Mouse (Mus musculus) thymus, adult 2 months (tissue): ENCODE measurements around the gene Gtpbp2. TPM values are rescaled to one million over a fixed set of nuclear protein-coding genes. Genes with fewer than 3 reads are reported as not detected.

ENCODE experiments used
- DNase-seq: peaks from one replicate; pipeline ENCODE4 v3.0.0; 2021
- H3K27ac ChIP-seq: fragments of 200-500 bp; 2 replicates; pipeline ENCODE4 v1.5.1; 2012; ENCODE audit warnings: low read length, control low read depth; ENCODE audit not compliant: control insufficient read depth, insufficient read depth
- H3K27me3 ChIP-seq: fragments of 200-500 bp; 2 replicates; pipeline ENCODE4 v1.6.1; 2012; ENCODE audit warnings: mild to moderate bottlenecking, low read length, moderate library complexity, mixed read lengths; ENCODE audit not compliant: control insufficient read depth, insufficient read depth
- H3K36me3 ChIP-seq: fragments of 200-500 bp; 2 replicates; pipeline ENCODE4 v1.6.1; 2012; ENCODE audit warnings: mild to moderate bottlenecking, low read length, moderate library complexity; ENCODE audit not compliant: control insufficient read depth, insufficient read depth
- H3K4me1 ChIP-seq: fragments of 200-500 bp; replicated peaks from 2 replicates; pipeline ENCODE4 v1.6.1; 2012; ENCODE audit warnings: low read length; ENCODE audit not compliant: control insufficient read depth, insufficient read depth
- H3K4me3 ChIP-seq: fragments of 200-500 bp; 2 replicates; pipeline ENCODE4 v1.5.1; 2012; ENCODE audit warnings: mild to moderate bottlenecking, low read length, control low read depth, moderate library complexity; ENCODE audit not compliant: control insufficient read depth, insufficient read depth
- CTCF ChIP-seq: fragments of 200-500 bp; IDR thresholded peaks from 2 replicates; pipeline ENCODE4 v1.5.1; 2012; ENCODE audit warnings: mild to moderate bottlenecking, control low read depth, low read length, moderate library complexity, borderline replicate concordance; ENCODE audit not compliant: control insufficient read depth, poor library complexity, insufficient read depth; ENCODE audit errors: extremely low read depth
- POLR2A ChIP-seq: fragments of 200-500 bp; IDR thresholded peaks from 2 replicates; pipeline ENCODE4 v1.6.1; 2012; ENCODE audit warnings: mild to moderate bottlenecking, low read length, control low read depth, moderate library complexity; ENCODE audit not compliant: control insufficient read depth, poor library complexity, insufficient read depth; ENCODE audit errors: extremely low read depth
- WGBS: fragments of 180-500 bp; shearing (Covaris S2); methylation state at CpG from one replicate; pipeline ENCODE4 v1.1.7; 2018; 5-methylcytosine and 5-hydroxymethylcytosine counted together
- polyA plus RNA-seq: library from polyadenylated mRNA; depleted of rRNA; stranded (reverse); fragments of >200 nt; gene quantifications from 2 replicates; pipeline ENCODE4 v1.2.3, GENCODE M21; 2012

Gene Gtpbp2
- polyA plus RNA-seq, 1 experiment, result 339 TPM

DNA sequence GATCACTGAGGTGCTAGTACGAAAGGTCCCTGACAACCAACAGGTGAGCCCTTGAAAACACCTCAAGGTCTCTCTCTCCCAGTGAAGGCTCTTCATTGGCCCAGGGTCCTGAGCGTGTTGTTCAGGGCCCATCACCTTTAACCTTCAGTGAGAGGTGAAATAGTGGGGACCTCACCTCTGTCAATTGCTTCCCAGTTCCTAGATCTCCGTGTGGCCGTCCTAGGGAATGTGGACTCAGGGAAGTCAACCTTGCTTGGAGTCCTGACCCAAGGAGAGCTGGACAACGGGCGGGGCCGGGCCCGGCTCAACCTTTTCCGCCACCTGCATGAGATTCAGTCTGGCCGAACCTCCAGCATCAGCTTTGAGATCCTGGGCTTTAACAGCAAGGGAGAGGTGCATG is 4.0 kb downstream of the Gtpbp2 start:
- no peak for DNase-seq
- no peak for TF ChIP-seq CTCF
- TF ChIP-seq POLR2A, result no peak
- Histone ChIP-seq H3K27ac (no peak overlapping the region), H3K4me3 (no peak overlapping the region), H3K27me3 (no peaks in the 10 kb centered on the region), H3K4me1 (peaks cover 24% of the 10 kb centered on the region), H3K36me3 (peaks cover 36% of the 10 kb centered on the region)
- WGBS, result 97% methylated on average over 10 of the region's 10 CpGs

DNA sequence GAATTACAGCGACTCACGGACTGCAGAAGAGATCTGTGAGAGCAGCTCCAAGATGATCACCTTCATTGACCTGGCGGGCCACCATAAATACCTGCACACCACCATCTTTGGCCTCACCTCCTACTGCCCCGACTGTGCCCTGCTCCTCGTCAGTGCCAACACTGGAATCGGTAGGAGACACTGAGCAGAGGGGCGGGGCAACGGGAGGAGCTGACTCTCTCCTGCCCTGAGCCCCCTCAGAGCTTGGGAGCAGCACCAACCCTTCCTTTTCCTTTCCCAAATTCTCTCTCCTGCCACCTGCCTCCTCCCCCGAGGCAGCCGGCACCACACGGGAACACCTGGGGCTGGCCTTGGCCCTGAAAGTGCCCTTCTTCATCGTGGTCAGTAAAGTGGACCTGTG is 4.6 kb downstream of the Gtpbp2 start:
- Histone ChIP-seq H3K27ac (no peak overlapping the region), H3K36me3 (peaks cover 36% of the 10 kb centered on the region), H3K4me3 (no peak overlapping the region), H3K4me1 (peaks cover 22% of the 10 kb centered on the region), H3K27me3 (no peaks in the 10 kb centered on the region)
- WGBS, result 95% methylated on average over 12 of the region's 12 CpGs
- no peak for TF ChIP-seq POLR2A
- TF ChIP-seq CTCF, result no peak
- DNase-seq, result no peak

DNA sequence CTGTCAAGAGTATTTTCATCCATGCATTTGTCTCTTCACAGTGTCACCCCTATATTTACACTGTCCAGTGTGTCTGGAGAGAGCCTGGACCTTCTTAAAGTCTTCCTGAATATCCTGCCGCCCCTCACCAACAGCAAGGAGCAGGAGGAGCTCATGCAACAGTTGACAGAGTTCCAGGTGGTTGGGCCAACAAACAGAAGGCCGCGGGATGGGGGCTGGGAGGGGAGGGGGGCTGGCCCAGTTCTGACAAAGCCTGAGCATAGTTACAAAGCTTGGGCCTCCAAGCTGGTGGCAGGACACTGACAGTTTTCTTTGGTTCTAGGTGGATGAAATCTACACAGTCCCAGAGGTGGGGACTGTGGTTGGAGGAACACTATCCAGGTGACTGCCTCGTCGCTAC is 5.4 kb downstream of the Gtpbp2 start:
- peaks cover 22% of the 10 kb centered on the region for H3K4me1 ChIP-seq
- H3K27me3 ChIP-seq, result no peaks in the 10 kb centered on the region
- peaks cover 36% of the 10 kb centered on the region for H3K36me3 ChIP-seq
- no peak overlapping the region for H3K27ac ChIP-seq
- TF ChIP-seq POLR2A (no peak), CTCF (no peak)
- DNase-seq, result no peak
- no peak overlapping the region for H3K4me3 ChIP-seq
- WGBS, result 92% methylated on average over 5 of the region's 5 CpGs

DNA sequence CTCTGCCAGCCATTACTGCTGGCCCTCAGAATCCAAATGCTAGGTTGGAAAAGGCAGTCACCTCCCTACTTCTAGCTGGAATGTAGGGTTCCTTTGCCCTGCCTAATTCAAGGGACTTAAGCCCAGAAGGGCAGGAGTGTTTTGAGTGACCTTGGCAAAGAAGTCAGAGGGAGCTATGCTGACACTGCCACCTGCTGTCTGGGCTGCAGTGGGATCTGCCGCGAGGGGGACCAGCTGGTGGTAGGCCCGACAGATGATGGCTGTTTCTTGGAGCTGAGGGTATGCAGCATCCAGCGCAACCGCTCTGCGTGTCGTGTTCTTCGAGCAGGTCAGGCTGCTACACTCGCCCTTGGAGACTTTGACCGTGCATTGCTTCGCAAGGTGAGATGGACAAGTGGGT is 6.2 kb downstream of the Gtpbp2 start:
- Histone ChIP-seq H3K36me3 (peaks cover 40% of the 10 kb centered on the region), H3K27me3 (no peaks in the 10 kb centered on the region), H3K27ac (no peak overlapping the region), H3K4me1 (peaks cover 15% of the 10 kb centered on the region), H3K4me3 (no peak overlapping the region)
- WGBS, result 92% methylated on average over 11 of the region's 11 CpGs
- TF ChIP-seq CTCF (0 out of 2 replicates have a peak, but pooled peaks have one; percentile 29), POLR2A (no peak)
- no peak for DNase-seq

DNA sequence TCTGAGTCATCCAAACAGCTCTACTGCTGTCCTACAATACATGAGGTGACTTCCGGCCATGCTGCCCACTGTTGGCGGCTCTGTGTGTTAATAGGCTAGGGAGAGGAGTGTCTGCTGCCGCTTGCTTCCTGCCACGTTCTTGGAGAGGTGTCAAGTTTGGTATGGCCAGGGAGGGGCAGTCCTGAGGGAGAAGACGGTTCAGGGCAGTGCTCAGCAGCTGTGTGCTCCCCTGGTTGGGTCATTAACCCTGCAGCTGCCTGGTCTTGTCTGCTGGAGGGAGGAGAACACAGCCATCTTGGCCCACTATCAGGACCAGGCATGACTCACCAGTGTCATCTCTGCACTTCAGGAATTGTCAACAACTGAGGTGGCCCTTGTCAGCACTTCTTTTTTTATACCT is 7.5 kb downstream of the Gtpbp2 start:
- no peak overlapping the region for H3K27ac ChIP-seq
- H3K4me1 ChIP-seq, result peaks cover 16% of the 10 kb centered on the region
- no peak for TF ChIP-seq CTCF
- no peak for TF ChIP-seq POLR2A
- H3K27me3 ChIP-seq, result no peaks in the 10 kb centered on the region
- peaks cover 43% of the 10 kb centered on the region for H3K36me3 ChIP-seq
- no peak for DNase-seq
- WGBS, result 74% methylated on average over 5 of the region's 5 CpGs
- no peak overlapping the region for H3K4me3 ChIP-seq

DNA sequence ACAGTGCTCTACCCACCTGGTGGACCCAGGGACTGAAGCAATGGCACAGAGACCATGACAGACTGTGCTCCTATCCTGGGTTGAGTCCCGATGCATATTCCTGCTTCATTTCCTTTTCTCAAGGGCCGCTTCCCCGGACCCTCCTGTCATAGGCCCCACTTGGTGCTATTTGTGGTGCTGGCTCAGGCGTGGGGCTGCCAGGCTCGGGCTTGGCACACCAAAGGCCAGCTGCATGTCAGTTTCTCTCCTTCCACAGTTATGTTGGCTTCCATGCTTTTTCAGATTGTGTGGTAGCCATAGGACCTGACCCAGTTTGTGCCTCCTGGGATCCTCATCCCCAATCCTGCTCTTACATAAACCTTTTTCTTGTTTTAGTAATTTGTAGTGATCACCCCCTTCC is 7.9 kb downstream of the Gtpbp2 start:
- no peak overlapping the region for H3K27ac ChIP-seq
- DNase-seq, result no peak
- H3K4me1 ChIP-seq, result peaks cover 15% of the 10 kb centered on the region
- WGBS, result 92% methylated on average over 5 of the region's 5 CpGs
- peaks cover 43% of the 10 kb centered on the region for H3K36me3 ChIP-seq
- no peaks in the 10 kb centered on the region for H3K27me3 ChIP-seq
- TF ChIP-seq POLR2A, result no peak
- TF ChIP-seq CTCF, result no peak
- no peak overlapping the region for H3K4me3 ChIP-seq

DNA sequence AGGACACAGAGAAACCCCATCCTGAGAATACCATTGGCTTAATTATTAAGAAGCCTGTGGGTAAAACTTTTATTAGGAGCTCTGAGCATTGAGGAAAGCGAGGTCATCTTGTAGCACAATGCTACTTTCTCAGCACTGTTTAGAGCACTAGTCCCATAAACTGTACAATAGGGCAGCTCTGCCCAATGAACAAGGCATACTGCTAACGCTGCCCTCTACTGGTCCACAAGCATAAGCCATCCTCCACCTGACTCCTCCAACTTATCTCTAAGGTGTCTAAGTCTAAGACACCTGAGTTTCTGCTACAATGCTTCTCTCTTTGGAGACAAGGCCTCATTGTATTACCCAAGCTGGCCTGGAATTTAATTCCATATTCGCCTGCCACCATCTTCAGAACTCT is 9.7 kb downstream of the Gtpbp2 start:
- H3K27ac ChIP-seq, result no peak overlapping the region
- peaks cover 9% of the 10 kb centered on the region for H3K4me1 ChIP-seq
- peak; percentile 46 for DNase-seq
- H3K36me3 ChIP-seq, result peaks cover 40% of the 10 kb centered on the region
- no peak for TF ChIP-seq POLR2A
- TF ChIP-seq CTCF, result no peak
- WGBS, result 83% methylated on average over 3 of the region's 3 CpGs
- no peak overlapping the region for H3K4me3 ChIP-seq
- no peaks in the 10 kb centered on the region for H3K27me3 ChIP-seq
